Mouse (Mus musculus) liver (tissue): ENCODE data around the gene Mzf1.

ENCODE experiments used
- DNase-seq: peaks from one replicate; pipeline ENCODE4 v3.0.0-alpha.2; 2020; ENCODE audit warnings: mixed read lengths

Gene Mzf1

DNA sequence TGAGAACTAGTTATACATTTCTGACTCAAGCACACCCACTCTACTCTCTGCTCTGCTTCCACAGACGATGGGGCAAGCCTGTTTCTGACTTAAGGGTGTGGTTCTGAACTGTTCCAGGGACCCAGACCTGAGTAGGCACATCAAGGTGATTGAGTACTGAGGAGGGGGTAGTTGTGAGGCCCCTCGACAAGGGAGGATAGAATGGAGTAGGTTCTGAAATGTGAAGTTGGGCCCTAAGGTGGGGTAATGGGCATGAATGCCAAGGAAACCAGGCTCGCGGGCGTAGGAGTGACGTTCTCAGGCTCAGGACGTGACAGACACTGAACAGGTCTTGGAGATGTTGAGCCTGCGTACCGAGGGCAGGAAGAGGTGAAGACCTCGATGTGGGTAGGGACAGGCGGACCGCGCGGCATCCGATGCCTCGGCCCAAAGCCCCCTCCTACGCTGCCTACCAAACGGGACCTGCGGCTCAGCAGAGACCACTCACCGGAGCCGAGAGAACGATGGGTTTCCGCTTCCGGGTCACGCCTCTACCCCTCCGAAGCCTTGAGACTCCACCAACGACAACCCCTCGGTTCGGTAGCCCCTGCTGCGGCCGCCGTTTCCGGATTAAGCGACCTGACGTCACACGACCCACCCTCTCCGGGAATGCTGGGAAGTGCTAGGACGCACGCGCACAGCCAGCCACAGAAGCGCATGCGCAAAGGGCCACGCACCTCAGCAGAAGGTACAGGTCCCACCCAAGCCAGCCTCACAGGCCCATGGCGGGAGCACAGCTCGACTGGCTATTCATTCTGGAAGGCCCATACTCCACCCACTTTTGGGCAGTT is 20.2 kb downstream of the Mzf1 start, which contains the start of gene Chmp2a:
TSS of gene Chmp2a (minus strand) at position 660 of the 830 bp plus-strand sequence.
- peak; percentile 98 for DNase-seq

DNA sequence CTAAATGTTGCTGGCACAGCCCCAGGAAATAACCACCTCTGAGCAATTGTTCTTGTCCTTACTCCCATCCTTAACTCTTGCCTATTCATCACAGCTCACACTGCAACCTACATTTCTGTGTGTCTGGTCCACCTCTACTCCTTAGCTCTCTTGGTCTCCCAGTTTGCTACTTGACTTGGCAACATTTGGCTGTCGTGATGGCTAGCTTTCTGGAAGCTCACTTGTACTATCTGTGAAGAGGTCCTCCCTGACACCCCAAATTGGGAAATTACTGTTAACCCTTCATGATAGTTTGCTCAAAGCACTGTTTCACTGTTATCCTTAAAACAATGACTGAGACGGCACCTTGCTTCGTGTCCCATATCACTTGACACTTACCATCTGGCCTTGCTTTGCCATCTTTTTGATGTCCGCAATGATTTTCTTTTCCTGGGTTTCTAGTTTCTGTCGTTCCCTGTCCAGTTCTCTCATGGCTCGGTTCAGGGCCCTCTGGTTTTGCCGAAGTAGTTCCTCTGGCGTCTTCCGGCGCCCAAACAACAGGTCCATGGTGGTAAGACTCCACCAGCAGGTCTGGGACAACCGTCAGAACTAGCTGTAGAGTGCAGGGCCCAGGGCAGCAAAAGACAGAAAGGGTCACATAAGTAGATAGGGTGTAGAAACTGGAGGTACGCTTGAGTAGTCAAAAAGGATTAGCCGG is 21.0 kb downstream of the Mzf1 start:
- DNase-seq, result no peak

DNA sequence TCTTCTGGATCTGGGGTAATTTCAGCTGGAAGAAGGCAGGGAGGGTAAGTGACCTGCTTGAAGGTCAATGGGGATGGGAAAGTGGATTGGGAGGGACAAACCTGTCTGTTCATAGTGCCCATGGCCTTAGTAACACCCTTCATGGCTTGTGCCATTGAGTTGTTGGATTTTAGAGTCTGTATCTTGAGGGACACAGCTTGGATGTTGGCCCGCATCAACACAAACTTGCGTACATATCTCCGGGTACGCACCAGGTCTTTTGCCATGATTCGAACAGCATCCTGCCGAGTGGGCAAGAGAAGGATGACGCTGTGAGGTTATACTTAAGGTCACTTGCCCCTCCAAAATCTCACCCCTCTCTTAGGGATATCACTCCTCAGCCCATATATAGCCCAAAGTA is 22.0 kb downstream of the Mzf1 start:
- no peak for DNase-seq

DNA sequence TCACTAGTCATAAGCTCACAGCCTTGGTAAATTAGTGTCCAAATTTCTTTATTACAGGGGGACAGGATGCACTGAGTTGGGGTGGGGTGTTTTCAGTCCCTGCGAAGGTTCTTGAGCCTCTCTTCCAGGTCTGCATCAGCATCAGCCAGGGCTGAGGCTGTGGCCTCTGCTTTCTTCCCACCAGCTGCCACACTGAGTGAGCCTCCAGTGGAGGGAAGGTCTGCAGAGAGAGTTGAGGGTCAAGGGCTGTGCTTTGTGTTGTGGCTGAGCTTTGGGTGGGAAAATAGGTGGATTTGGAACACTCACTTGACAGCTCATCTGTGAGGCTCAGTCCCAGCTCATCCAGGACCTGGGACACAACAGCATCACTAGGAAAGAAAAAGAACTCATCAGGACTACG is 22.6 kb downstream of the Mzf1 start:
- DNase-seq, result no peak

DNA sequence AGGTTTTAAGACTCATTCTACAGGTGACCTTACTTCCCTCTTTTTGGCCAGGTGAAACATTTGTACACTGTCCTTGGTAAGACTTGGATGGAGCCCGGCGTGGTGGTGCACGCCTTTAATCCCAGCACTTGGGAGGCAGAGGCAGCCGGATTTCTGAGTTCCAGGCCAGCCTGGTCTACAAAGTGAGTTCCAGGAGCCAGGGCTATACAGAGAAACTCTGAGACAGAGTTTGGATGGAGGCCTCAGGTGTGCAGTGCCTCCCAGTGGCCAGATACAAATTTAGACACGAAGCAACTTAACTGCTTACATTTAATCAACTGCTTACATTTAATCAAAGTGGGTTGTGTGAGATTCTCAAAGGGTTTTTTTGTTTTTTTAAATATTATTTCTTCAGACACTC is 23.5 kb downstream of the Mzf1 start:
- DNase-seq, result no peak

DNA sequence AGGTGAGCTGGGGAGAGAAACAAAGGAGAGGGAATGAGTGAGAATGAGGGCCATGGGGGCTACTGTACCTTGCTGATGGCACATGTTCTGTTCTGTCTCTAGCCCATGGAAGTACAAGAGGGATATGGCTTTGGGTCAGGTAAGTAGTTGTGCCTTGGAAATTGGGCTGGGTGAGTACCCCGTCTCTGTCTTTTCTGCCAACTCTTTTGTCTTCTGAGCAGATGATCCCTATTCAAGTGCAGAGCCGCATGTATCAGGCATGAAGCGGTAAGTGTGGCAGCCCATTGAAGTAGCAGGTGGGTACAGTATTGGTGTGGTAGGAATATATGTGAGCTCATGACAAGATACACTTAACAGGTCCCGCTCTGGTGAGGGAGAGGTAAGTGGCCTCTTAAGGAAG is 25.6 kb downstream of the Mzf1 start:
- DNase-seq, result no peak

DNA sequence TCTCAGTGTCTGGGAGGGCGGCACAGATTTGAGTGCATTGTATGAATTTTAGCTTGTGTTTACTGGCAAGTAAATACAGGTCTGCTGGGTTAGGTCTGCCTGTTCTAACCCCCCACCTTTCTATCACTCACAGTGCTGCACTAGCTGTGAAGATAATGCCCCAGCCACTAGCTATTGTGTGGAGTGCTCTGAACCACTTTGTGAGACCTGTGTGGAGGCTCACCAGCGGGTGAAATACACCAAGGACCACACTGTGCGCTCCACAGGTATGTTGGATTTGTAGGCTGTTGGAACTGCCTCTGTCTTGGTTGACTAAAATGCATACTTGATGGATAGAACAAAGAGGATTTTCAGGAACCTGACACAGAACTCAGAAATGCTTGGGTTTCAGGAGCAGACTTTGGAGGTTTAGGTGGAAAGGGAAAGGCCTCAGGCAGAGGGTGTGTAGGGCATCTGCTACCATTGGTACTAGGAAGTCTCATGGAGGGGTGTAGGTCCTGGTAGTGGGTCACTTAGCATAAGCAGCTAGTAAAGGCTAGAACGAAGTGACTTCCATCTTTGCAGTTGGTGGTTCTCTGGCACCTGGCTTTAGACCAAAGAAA is 29.0 kb downstream of the Mzf1 start:
- no peak for DNase-seq

DNA sequence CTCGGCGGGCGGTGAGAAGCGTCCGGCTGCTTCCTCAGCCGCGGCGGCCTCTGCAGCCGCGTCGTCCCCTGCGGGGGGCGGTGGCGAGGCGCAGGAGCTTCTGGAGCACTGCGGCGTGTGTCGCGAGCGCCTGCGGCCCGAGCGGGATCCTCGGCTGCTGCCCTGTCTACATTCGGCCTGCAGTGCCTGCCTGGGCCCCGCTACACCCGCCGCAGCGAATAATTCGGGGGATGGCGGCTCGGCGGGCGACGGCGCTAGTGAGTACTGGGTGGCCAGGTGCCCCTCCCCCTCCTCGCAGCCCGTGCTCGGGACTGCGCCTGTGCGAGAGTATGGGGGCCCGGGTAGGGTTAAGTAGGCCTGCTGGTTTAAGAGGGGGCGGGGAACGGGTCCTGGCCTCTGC is 29.8 kb downstream of the Mzf1 start:
- DNase-seq, result peak; percentile 83

DNA sequence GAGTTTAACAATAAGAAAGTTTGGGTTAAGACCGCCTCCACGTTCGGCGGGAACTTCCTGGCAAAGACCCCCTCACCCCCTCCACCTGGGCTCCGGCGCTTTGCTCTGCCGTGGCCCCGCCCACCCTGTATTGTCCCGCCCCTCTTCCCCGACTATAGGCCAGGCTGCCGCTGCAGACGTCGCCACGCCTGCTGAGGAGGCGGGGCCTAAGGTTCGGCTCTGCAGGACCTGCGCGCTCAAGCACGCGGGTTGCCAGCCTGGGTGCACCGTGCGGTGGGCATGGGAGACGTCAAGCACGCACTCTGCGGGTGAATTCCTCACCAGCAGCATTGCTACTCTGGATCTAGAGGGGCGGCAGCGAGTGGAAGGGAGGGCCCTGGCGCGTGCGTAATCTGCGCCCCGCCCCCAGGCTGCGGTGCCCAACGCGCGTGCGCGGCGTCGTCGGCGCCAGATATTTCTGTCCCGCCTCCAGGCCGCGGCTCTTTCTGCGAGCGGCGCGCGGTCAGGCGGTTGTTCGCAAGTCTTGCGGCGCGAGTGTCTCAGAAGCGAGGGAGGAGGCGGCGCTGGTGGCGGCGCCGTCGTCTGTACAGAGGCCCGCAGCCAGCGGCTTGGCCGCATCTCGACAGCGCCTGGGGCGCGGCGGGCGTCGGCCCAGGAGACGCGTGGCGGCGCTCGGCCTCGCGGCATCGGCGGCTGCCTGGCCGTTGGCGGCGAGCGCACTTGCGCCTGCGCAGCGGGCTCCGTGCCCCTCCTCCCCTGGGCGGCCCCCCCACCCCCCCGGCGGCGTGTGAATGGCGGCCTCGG is 30.4 kb downstream of the Mzf1 start:
- DNase-seq, result peak; percentile 96

DNA sequence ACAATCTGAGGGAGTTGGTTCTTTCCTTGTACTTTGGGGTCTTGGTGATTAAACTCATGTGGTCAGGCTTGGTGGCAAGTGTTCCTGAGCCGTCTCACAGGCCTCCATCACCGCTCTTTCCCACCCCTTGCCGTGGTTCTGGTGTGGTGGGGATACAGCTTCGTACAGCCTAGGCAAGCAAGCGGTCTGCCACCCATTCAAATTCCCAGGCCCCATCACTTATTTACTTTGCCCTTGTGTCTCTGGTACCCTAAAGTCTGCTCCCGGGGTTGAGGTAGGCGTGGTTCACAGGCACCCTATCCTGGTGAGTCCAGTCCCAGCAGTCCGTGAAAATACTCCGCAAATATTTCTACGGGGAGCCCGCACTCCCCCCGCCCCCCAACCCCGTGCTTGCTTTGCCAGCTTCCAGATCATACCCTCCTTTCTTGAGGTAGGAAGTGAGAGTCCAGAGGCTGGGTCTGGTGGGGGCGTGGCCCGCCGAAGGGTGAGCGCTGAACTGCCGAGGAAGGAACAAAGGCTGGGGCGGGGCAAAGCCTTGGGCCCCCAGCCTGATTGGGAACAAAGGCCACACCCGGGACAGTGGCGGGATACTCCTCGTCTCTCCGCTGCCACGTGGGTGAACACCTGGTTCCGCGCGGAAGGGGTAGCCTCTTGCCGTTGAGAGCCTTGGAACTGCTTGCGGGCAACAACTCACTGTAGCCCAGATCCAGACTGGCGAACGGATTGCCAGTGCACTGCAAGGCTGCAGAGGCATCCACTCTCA is 31.6 kb downstream of the Mzf1 start:
- DNase-seq, result peak; percentile 85

DNA sequence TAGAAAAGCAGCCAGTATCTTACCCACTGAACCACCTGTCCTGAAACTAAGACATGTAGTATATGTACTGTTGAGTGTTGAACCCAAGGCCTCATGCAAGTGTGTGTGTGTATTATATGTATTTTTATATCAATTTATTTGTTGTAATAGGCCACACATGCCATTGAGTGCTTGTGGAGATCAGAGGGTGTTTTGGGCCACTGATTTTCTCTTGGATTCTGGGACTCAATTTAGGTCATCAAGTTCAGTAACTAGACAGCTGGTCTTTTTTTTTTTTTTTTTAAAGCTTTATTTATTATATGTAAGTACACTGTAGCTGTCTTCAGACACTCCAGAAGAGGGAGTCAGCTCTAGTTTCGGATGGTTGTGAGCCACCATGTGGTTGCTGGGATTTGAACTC is 39.3 kb downstream of the Mzf1 start:
- DNase-seq, result no peak

DNA sequence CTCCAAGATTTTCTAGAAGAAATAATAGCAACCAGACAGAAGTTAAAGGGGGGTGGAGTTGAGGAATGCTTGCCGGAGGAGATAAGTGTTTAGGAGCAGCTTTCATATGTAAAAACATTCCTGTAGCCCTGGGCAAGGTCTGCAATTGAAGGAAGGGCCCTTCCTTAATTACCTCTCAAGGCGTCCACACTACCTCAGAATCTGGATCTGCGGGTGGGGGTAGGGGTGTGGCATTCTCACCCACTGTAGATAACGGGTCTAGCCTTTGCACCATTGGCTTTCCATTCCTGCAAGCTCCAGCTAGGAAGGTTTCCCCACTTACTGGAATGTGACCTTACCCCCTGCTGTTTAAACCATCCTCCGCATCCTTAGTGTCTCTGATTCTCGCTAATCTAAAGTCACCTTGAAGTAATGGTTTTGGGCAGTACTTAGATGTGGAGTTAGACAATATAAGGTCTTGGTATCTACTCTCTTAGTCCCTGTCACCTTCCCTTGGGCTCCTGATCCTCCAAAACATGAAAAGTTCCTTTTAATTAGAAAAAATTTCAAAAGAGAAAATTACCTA is 40.2 kb downstream of the Mzf1 start:
- no peak for DNase-seq

DNA sequence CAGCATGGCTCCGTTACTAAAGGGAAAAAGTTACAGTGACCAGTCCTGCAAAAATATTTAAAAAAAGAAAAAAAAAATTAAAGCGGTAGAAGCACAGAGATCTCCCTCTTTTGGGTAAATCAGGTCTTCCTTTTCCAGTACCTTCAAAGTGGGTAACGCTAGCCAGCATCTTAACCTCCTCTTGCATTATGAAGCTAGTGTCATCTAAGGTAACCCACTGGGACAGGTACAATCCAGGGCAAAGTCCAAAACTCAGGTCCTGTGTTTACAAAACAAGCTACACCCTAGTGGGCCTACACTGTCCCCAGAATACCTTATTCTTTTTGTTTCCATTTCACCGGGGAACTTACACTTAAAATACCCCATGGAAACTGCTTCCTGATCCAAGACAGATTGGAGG is 40.9 kb downstream of the Mzf1 start:
- DNase-seq, result no peak

DNA sequence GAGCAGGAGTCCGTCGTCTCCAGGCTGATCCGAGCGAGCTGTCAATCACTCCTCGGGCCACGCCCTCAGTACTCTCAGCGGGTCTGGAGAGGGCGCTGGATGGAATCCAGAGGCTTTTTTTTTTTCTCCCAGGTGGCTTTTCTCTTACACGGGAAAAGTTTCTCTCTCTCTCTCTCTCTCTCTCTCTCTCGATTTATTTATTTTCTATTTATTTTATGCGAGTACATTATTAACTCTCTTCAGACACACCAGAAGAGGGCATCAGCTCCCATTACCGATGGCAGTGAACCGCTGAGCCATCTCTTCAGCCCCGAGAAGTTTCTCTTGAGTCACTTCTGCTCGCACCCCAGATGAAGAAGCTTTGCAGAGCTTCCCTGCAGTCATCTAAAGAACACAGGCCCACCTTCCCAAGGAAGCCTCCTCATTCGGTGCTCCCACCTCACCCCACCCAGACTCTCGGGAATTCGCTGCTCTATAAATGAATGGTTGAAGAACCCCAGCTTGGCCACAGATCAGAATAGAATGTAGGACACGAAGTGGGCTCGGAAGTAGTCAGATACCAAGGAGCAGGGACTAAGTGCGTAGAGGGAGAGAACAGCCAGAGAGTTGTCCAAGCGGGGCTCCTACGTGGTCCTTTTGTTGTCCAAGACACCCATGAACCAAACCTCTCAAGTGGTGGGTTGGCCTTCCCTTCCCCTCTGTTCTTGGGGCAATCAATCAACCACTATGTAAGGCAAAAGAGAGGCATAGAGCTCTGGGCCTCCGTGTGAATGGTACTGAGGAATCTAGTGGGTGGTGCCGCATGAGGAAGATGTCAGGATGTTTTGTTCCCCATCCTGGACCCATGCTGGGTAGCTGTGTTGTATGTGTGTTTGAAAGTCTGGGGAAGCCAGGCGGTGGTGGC is 44.3 kb downstream of the Mzf1 start, which contains the start of gene Zbtb45:
TSS of gene Zbtb45 (minus strand) at position 30 of the 904 bp plus-strand sequence.
- DNase-seq, result no peak

DNA sequence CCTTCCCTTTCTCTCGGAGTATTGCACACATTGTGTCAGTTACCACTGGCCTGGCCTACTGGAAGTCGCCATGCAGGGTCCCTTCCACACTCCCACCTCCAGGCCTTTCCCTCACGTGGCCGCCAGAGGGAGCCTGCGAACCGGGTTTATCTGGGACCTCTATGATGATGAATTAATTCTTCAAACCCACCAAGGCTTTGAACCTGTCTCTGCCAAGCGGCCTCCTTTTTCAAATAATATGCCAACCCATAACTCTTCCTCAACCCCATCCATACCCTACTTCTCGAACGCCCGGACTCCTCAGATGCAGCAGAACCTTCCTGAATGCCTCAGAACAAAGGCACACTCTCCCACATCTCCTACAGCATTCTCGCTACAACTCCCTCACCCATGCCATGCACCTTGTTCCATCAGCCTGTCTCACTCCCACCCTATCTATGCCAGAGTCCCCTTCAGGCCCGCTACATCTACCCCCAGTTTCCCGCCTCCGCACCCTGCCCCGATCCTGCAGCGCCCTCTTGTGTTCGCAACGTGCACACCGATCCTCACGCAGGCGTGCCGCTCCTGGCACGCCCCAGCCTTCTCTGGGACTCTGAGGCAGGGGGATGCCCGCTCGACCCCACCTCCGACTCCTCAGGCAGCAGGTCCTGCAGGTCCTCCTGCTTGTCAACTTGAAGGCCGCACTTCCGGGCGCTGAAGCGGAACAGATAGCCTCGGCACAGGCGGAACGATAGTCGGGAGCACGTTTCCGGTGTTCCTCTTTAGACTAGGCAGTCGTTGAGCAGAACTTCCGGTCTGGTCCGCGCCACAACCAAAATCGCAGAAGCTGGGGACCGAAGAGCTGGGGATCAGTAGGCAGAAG is 45.2 kb downstream of the Mzf1 start:
- DNase-seq, result peak; percentile 92

DNA sequence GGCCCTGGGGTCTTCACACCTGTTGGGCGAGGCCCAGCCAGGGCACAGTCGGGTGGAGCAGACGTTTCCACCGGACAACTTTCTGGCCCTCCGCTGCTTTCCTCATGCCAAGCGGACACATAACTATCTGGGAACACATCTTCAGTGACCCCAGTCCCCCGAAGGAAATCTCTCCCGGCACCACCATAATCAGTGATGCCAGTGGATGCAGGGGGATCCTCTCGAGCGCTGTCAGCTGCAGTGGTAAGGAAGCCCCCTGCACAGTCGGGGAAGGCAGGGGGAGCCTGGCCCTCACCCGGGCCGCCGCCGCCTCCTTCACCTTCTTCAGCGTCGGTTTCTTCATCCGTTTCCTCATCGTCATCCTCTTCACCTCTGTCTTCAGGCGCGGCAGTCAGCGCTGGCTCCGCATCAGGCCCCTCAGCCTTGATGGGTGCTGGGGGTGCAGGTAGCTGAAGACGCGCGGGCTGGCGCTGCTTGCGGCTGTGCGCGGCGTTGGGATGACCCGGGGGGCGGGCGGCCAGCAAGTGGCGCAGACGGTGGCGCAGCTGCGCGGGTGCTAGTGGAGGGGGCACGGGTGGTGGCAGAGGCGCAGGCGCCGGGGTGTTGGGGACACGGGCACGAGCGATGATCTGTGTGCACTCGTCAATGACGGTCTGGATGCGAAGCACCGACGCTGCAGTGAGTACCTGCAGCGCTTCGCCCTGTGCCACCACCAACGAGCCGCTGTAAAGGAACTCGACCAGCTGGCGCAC is 47.0 kb downstream of the Mzf1 start:
- DNase-seq, result no peak

DNA sequence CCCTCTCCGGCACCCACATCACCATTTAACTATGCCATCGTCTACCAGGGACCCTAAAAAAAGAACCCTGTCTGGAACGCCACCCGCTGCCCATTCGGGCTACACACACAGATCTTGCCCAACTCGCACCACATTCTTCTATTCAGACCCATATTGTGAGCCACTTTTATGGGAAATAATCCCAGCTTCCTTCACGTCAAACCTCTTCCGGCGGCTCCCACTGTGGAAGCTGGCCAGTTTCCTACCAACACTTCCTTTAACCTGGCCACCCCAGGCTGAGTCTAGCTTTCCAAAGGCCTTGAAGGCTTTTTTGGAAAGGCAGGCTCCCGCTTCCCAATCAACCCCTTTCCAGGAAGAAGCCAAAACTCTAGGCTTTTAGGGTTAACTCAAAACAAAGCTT is 48.0 kb downstream of the Mzf1 start:
- no peak for DNase-seq

DNA sequence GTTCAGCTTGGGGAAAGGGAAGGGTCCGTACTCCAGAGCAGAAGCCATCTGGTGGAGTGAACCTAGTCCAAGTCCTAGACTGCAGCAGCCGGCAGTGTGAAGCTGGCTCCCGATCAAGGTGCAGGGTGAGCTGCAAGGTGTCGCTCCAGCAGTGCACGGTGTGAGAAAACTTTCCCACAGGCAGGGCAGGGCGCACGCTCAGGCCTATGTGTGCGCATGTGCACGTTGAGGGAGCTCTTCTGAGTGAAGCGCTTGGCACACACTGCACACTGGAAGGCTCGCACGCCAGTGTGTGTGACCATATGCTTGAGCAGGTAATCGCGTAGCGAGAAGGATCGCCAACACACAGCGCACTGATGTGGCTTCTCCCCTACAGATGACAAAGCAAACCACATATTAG is 48.6 kb downstream of the Mzf1 start:
- no peak for DNase-seq

DNA sequence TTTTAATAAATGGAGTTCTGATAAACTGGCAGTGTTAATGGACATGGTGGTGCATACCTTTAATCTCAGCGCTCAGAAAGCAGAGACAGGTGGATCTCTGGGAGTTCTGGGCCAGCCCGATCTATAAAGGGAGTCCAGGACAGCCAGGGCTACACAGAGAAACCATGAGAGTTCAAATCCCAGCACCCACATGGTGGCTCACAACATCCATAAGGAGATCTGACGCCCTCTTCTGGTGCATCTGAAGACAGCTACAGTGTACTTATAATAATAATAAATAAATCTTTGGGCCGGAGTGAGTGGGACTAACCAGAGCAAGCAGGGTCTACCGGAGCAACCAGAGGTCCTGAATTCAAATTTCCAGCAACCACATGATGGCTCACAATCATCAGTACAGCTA is 51.2 kb downstream of the Mzf1 start:
- DNase-seq, result no peak
